Mouse (Mus musculus): ENCODE measurements at regions not wholly inside any gene's neighbourhood (a gene's known extent, or its start where the extent isn't known, plus 50 kb on each side); places are given as distances from the start of the nearest gene placed in this dataset.

DNA sequence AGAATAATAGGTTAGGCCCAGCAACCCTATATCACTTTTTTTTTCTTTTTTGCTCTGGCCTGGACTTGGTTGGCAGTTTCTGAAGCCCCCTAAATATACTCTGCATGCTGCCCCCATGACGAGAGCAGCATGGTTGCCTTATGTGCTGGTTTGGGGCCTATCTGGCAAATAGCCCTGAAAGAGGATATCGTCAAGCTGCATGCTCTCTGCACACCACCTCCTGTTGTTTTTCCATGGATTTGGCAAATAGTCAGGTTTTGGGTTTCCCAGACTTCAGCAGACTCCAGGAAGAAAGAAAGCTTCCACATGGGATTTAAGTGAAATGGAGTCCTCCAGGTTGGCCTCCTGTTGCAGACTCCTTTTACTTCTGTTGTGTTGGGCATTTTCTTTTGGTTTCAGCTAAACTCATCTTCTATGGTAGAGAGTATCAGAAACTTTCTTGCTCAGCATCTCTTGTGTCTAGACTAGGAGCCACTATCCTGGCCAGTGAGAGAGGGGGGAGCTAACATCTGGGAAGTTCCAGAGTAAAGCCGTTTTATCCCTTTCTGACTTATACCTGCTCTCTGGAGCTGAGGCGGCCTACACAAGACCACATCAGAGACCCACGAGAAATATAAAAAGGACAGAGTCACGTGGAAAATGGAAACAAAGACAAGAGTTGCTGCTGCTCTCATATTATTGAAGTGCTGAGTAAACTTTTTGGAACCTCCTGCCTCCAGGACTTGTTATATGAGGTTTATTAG lies 140.4 kb upstream of the Egfl6 start:
- no peak for DNase-seq

DNA sequence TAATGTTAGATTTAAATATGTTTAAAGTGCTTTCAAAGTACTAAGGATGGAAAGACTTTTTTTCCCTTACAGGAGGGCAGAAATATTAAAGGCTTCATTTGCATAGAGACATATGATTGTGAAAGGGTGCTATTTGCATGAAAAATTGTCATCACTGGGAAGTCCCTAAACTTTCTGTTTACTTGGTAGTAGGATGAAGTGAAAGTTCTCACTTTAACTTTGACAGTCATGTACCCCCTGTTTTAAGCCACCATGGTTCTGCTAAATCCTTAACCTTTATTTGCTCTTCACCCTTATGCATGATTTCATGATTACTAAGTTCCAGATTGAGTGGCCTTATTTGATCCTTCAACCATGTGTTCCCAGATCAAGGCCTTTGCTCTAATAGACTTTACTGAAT lies 132.6 kb upstream of the Egfl6 start:
- DNase-seq = no peak

DNA sequence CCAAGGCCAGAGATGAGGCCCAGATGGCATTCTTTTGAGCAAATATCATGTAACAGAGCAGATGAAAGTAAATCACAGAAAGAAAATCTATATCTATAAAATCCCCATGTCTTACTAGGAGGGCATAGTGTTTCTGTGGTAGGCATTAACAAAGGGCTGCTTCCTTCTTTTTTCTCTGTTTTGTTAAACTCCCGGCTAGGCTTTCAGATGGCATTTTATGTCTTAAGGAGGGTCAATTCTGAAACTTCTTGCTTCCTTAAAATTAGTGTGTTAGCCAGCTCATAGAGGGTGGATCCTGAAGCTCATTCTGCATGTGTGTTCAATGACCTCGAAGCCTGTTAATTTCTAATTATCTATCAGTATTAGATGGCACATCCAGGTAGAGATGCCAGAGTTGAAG lies 123.8 kb upstream of the Egfl6 start:
- no peak for DNase-seq

DNA sequence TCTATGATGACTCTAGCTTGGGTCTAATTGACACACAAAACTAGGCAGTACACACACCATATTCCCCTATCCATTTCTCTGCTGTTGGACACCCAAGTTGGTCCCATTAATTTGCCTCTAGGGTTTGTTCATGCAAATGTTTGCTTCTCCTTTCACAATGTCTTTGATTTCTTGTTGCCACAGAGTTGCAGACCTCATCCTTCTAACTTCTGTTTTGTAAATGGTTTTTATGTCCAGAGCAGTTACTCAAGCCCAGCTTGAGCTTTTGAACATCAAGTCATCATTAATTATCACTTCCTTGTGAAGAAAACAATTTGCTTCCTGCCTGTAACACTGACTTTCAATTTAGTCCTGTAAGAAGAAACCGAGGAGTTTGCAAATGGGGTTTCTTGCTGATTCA lies 122.6 kb upstream of the Egfl6 start:
- DNase-seq = no peak

DNA sequence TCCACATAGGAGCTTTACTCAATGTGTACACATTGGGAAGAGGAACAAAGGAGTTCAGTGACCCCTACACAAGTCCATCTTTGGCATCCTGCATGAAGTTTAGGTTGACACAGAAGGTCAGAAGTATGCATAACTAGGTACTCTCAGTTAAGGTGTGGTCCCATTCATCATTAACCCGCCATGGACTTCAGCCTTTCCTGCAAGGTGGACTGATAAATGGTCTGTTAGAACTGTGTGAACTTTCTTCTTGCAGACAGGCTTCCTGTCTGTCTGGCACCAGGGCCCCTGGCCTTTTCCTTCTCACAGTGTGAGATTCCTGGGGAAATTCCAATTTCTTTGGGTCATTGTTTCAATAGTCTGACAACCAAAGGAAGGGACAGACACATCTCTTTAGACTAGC lies 121.5 kb upstream of the Egfl6 start:
- DNase-seq = no peak

DNA sequence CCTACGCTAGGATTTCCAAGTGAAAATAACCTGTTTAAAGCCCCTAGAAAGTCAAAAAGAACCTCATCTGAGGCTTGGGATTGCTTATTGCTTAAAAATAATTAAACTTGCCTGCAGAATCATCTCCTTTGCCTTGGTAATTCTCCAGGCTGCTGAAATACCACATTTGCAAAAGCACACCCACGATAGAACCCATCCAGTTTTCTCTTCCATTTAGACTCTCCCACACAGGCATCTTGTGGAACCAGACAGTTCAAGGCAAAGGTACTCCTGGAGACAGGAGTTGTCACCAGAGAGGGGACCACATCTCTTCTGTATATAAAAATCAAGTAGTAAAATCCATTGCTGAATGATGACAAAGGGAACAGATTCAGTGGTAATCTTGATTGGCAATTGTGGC lies 118.8 kb upstream of the Egfl6 start:
- no peak for DNase-seq

DNA sequence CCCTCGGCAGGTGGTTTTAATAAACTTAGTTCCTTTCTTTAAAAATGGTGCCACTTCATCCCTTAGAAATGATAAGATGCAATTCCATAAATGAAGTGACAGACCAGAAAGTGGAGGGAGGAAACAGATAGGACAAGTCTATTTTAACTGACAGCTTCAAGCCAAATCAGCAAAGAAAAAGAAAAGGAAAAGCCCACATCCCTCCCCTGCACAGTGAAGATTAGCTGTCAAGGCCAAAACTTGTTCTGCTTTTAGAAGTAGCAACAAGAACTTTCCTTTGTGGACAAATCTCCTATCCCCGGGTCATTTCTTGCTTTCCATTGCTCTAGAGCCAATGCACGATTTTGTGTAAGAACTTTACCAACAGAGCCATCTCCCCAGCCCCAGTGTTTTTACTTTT lies 108.7 kb upstream of the Egfl6 start:
- DNase-seq = no peak

DNA sequence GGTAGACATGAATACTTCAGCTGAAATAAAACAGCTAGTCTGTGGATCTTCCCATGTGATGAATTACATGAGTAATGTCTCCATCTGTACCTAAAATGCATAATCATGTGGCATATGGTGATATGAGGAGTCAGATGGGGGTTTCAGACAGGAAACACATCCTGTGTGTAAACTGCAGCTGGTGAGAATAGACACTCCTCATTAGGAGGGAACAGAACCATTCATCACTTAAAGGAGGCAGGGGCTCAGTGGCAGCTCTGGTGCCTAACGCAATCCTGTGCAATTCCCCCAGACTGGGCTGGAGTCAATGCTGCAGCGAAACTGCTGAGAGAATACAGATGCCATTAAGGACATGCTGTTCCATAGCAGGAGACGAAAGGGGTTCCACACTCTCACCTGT lies 103.3 kb upstream of the Egfl6 start:
- no peak for DNase-seq

DNA sequence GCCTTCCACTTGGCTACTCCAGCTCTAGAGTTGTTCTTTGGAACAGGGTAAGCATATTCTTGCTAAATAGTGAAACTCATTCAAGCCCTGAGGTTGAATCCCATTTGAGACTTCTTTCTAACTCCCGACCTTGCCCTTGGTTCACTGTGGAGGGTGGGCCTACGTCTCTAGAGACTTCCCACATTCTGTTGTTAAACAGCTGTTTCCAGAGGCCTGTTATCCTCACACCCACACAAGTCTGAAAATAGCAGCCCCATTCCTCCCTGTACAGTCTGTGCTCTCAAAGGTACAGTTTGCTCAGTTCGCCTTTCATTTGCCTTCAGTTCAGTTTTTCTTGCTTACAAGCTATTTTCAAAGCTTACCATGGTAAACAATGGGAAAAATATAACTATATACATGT lies 87.9 kb upstream of the Egfl6 start:
- no peak for DNase-seq

DNA sequence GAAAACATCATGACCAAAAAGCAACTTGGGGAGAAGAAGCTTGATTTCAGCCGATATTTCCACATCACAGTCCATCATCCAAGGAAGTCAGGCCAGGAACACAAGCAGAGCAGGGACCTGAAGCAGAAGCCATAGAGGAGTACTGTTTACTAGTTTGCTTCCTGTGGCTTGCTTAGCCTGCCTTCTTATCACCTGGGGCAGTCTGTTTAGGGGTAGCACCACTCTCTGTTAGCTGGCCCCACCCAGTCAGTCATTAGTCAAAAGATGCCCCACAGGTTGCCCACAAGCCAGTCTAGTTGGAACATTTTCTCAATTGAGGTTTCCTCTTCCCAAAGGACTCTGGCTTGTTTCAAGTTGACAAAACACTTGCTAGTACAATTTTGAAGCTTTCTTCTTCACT lies 87.1 kb upstream of the Egfl6 start:
- no peak for DNase-seq

DNA sequence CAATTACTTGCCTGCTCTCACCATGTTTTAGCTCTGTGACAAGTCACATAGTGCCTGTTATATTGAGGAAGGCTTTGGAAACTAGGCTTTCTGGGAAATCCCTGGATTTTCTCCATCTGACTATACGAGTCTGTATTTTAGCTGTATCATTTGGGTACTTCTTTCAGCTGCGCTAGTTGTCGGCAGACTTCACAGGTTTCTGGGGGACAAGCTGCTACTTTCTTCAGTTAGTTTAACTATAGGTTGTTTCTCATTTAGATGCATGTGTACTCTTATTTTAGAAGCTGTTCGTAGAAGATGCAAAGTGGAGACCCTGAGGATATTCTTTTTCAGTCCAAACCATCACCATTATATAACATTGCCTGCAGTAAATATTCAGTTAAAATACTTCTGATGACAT lies 86.3 kb upstream of the Egfl6 start:
- no peak for DNase-seq

DNA sequence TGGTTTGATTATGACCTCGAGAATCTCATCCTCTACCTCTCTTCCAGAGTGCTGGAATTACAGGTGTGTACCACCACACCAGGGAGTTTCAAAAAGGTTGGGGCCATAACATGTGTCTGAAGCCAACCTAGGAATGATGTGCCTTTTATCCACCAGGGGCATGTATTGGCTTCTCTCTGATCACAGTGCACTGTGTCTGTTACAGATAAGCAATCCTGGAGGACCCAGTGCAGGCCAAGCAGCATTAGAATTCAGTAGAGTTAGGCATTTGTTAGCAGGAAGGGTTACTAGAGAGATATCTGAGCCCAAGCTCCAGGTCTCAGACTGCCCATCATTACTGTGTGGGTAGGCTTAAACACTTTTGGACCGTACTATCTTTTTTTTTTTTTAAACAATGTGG lies 80.8 kb upstream of the Egfl6 start:
- DNase-seq = no peak

DNA sequence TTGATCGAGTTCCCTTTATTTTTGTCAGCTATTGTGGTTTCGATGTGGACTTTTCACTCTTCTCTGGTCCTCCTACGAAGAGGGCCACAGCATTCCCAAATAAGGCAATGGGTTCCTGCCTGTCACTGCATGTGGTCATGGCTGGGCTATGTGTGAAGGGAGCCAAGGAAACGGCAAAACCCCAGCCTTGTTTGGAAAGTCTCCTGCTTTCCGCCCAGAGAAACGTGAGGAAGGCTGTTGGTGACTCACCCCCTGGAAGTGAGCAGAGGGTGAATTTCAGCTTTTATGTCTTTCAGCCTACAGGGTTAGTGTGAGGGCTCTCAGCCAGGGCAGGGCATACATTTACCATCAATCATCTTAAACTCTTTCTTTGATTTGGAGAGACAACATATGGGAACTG lies 76.3 kb upstream of the Egfl6 start:
- peak; percentile 9 for DNase-seq

DNA sequence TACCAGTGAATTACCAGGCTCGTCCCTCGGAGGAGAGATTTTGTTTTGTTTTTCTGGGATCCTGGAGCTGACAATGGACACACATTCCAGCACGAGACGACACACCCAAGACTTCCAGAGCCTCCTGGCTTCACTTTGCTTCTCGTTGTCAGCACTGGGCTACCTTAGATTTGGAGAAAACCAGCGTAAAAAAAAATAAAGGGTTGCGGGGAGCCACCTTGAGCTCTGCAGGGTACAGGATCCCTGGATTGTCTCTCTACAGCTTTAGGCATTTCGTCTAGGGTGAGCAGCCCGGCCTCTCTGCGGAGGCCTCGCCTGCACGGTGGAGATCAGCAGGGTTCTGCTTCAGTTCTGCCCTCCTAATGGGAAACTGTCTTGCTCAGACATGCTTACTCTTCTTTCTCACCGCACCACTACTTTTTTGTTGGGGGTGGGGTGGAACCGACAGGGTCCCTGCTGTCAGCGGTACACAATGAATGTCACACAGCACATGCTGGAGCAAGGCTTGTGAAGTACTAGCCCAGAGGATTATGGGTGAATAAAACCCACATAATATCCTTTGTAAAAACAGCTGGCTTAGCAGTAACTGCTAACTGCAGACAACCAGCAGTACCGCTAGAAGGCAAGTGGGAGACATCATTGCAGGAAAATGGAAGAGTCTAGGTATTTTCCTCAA lies 75.7 kb upstream of the Egfl6 start:
- peak; percentile 71 for DNase-seq

DNA sequence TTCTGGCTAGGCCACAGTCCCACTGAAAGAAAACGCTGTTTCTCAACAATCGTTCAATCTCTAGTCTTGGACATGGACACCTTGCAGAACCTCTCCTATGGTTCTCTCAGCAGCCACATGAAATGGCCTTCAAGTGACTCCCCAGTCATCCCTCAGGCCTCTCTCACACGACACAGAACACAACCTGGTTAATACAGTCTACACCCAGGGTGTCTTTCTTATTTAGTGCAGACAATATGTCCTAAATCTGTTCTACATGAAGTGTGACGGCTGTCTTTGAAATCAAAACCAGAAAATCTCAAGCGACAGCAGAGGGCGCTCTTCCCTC lies 75.2 kb upstream of the Egfl6 start:
- DNase-seq = no peak

DNA sequence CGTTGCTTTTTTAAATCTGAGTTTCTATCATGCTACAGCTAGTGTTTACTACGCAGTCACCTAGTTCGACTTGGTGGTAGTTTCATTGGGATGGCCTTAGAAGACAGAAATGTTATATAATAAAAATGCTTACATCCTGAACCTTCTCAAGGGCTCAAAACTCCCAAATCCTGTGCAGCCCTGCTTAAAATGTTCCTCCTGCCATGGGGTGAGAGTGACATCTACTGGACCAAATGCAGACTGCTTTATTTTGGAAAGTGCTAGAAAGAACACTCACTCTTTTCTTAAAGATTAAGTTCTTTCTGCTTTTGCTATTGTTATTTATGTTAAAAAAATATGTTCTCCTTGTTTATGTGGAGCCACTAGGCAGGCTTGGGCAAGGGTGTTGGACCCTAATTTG lies 66.9 kb upstream of the Egfl6 start:
- no peak for DNase-seq

DNA sequence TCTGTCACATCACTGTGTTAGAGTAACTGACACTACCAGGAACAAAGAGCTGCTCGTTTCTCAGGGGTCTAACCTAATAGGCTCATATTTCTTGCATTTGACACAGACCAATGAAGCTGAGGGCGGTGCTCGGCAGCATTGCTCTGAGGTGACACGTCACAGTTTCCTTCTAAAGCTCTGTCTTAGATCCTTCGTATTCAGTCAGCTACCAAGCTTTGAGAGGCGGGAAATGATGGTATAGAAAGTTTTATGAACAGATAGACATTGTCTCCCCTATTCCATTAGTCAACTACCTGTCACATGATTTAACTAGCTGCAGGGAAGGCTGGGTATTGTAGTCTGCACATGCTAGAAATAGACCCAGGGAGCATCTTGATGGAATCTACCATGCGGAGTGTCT lies 60.2 kb upstream of the Egfl6 start:
- no peak for DNase-seq

DNA sequence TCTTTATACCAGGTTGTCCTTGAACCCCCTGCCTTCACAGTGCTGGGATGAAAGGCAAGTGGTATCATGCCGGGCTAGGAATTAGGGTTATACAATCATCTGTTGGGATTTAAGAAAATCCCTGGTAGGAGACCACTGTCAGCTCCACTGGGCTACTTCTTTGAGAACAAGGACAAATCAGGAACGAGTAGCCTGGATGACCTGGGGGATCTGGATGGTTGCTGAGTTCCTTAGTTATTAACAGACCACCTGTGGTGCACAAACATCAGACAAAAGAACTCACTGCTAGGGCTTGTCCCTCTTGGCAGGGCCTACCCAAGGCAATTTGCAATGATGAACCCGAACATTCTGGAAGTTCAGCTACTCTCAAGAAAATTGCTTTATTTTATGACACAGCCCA lies 55.7 kb upstream of the Egfl6 start:
- DNase-seq = no peak

DNA sequence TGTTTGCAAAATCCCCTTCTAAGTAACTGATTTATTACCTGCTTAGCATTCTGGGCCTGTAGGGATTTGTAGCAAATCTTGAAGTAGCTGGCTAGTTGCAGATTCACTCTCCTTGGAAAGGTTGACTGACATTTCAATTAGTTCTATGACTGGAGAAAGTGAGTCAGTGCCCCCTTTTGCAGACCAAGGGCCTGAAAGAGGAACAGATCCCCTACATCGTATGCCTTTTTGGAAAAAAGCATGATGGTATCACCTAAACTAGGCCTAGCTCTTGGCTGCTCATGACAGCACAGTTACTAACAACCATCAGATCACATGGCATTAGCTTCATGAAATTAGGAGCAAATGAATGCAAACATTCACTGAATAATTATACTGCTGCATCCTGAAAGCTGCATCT lies 54.7 kb upstream of the Egfl6 start:
- DNase-seq = no peak

Data from right cerebral cortex, postnatal 14 days (tissue).